In the genomic region with DNA sequence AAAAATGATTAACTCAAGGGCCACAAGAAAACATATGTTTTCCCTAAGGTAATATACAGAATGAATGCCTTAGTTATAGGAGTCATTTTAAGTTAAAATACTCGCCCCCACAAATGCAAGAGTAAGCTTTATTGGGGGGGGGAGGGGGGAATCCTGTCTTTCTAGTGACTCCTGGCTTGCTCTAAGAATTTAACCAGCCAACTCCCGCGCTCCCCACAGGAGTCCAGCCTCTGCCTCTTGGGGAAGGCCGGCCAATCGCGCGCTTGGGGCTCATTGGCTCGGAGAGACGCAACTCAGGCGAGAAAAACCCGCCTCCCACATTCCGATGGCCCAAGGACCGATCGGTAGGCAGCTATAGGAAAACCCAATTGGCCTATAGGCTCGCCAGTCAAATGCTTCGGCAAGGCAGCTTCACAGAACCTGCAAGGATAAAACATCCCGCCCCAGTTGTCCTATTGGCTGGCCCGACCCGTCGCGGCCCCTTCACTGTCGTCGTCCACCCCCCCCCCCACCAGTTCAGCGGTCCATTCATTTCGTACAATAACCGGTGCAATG, we compare ENCODE assay signal across 8 mouse cellular contexts. TPM values are rescaled to one million over a fixed set of nuclear protein-coding genes. Genes with fewer than 3 reads are reported as not detected.
A peak's percentile ranks its signal among the peaks of the same experiment; 100 is the strongest.
DNase-seq lines count a peak whose midpoint lies in the region; ATAC-seq and TF ChIP-seq lines count a peak whose summit lies in the region.

No protein-coding gene starts in this region.

- TF ChIP-seq EP300 in liver, postnatal 0 days (IDR thresholded peaks at IDR 0.05; ENCODE audit: low read depth): no peak

- H3K27ac ChIP-seq in forebrain, embryonic 14.5 days (ENCODE audit: low read depth, low read length): peak overlapping the region; percentile 95
- H3K27ac ChIP-seq in liver, postnatal 0 days (ENCODE audit: low read depth): peak overlapping the region; percentile 86
- peak overlapping the region; percentile 95 for H3K27ac ChIP-seq in neural tube, embryonic 14.5 days (ENCODE audit: low read depth, low read length)
- peak overlapping the region; percentile 99 for H3K27ac ChIP-seq in testis, adult 2 months (ENCODE audit: control insufficient read depth, insufficient read depth, low read depth, low read length)

- H3K9me3 ChIP-seq in G1E (replicated peaks): no peaks in the 10 kb centered on the region
- H3K9me3 ChIP-seq in forebrain, embryonic 14.5 days (replicated peaks; ENCODE audit: control insufficient read depth, low read length): no peaks in the 10 kb centered on the region
- H3K9me3 ChIP-seq in liver, postnatal 0 days (ENCODE audit: low read length): no peaks in the 10 kb centered on the region
- no peaks in the 10 kb centered on the region for H3K9me3 ChIP-seq in neural tube, embryonic 14.5 days (ENCODE audit: control insufficient read depth, low read length)

- no peaks in the 10 kb centered on the region for H3K27me3 ChIP-seq in G1E (ENCODE audit: insufficient read depth, low read length)
- no peaks in the 10 kb centered on the region for H3K27me3 ChIP-seq in forebrain, embryonic 14.5 days (replicated peaks; ENCODE audit: control insufficient read depth, insufficient read depth, low read length)
- H3K27me3 ChIP-seq in liver, postnatal 0 days (ENCODE audit: insufficient read depth, low read length): no peaks in the 10 kb centered on the region
- no peaks in the 10 kb centered on the region for H3K27me3 ChIP-seq in neural tube, embryonic 14.5 days (ENCODE audit: control insufficient read depth, insufficient read depth, low read length)
- H3K27me3 ChIP-seq in testis, adult 2 months (ENCODE audit: control insufficient read depth, insufficient read depth, low read length): no peaks in the 10 kb centered on the region

- peaks cover 27% of the 10 kb centered on the region for H3K4me1 ChIP-seq in G1E (ENCODE audit: insufficient read depth, low read depth, low read length)
- H3K4me1 ChIP-seq in forebrain, embryonic 14.5 days (ENCODE audit: control insufficient read depth, insufficient read depth, low read length): peaks cover 21% of the 10 kb centered on the region
- H3K4me1 ChIP-seq in liver, postnatal 0 days (ENCODE audit: insufficient read depth): peaks cover 10% of the 10 kb centered on the region
- H3K4me1 ChIP-seq in neural tube, embryonic 14.5 days (ENCODE audit: control insufficient read depth, insufficient read depth, low read length): peaks cover 28% of the 10 kb centered on the region
- H3K4me1 ChIP-seq in testis, adult 2 months (ENCODE audit: control insufficient read depth, insufficient read depth, low read length): no peaks in the 10 kb centered on the region

- under 1% methylated on average over 26 of the region's 26 CpGs for WGBS in forebrain, embryonic 14.5 days
- WGBS in liver, postnatal 0 days (ENCODE audit: insufficient replicate concordance): under 1% methylated on average over 24 of the region's 26 CpGs
- under 1% methylated on average over 26 of the region's 26 CpGs for WGBS in neural tube, embryonic 14.5 days

- peak overlapping the region; percentile 76 for H3K4me3 ChIP-seq in G1E (ENCODE audit: low read depth, low read length)
- peak overlapping the region; percentile 59 for H3K4me3 ChIP-seq in forebrain, embryonic 14.5 days (ENCODE audit: low read depth, low read length)
- H3K4me3 ChIP-seq in liver, postnatal 0 days (ENCODE audit: low read depth, low read length): peak overlapping the region; percentile 62
- H3K4me3 ChIP-seq in neural tube, embryonic 14.5 days (ENCODE audit: low read depth, low read length): peak overlapping the region; percentile 67
- peak overlapping the region; percentile 99 for H3K4me3 ChIP-seq in testis, adult 2 months (ENCODE audit: control insufficient read depth, low read depth, low read length)

- peak; percentile 81 for DNase-seq in G1E (ENCODE audit: low spot score)
- peak; percentile 98 for DNase-seq in cerebellum, adult 11-12 months
- DNase-seq in forebrain, embryonic 14.5 days (ENCODE audit: low spot score): peak; percentile 99
- peak; percentile 90 to 93 for DNase-seq in heart, postnatal 14 days
- DNase-seq in layer of hippocampus, adult 11-12 months (ENCODE audit: low spot score): peak; percentile 96
- DNase-seq in liver, postnatal 0 days: peak; percentile 94

- H3K36me3 ChIP-seq in G1E (replicated peaks): peaks cover 61% of the 10 kb centered on the region
- peaks cover 44% of the 10 kb centered on the region for H3K36me3 ChIP-seq in forebrain, embryonic 14.5 days (ENCODE audit: control insufficient read depth, insufficient read depth, low read length)
- peaks cover 38% of the 10 kb centered on the region for H3K36me3 ChIP-seq in liver, postnatal 0 days (replicated peaks; ENCODE audit: insufficient read depth, low read length)
- H3K36me3 ChIP-seq in neural tube, embryonic 14.5 days (ENCODE audit: control insufficient read depth, insufficient read depth, low read length): peaks cover 21% of the 10 kb centered on the region
- H3K36me3 ChIP-seq in testis, adult 2 months (ENCODE audit: control insufficient read depth, insufficient read depth, low read length): peaks cover 2% of the 10 kb centered on the region

- peak overlapping the region; percentile 64 for H3K9ac ChIP-seq in forebrain, embryonic 14.5 days (ENCODE audit: low read length)
- peak overlapping the region; percentile 74 for H3K9ac ChIP-seq in liver, postnatal 0 days (replicated peaks)
- peak overlapping the region; percentile 63 for H3K9ac ChIP-seq in neural tube, embryonic 14.5 days (replicated peaks; ENCODE audit: low read depth, low read length)

- intact Hi-C loops in heart, postnatal 14 days (cut with DNase I): loop anchor here (1.0 to 5.0 kb wide), 2 partner anchors 24 to 42 kb away; no protein-coding TSS in a partner anchor

- peak; percentile 75 for ATAC-seq in G1E (ENCODE audit: extremely low read depth, insufficient number of reproducible peaks, low FRiP score, poor library complexity, severe bottlenecking)
- peak; percentile 87 for ATAC-seq in forebrain, embryonic 14.5 days
- peak; percentile 83 for ATAC-seq in liver, postnatal 0 days
- peak; percentile 85 for ATAC-seq in neural tube, embryonic 14.5 days (ENCODE audit: low read depth)

- TF ChIP-seq CTCF in G1E (IDR thresholded peaks at IDR 0.05; ENCODE audit: low read depth, low read length): no peak
- TF ChIP-seq CTCF in liver, postnatal 0 days (IDR thresholded peaks at IDR 0.05; ENCODE audit: low read depth): no peak
- no peak for TF ChIP-seq CTCF in testis, adult 2 months (IDR thresholded peaks at IDR 0.05; ENCODE audit: control insufficient read depth, insufficient read depth, insufficient replicate concordance, low read depth, low read length)

- H3K4me2 ChIP-seq in forebrain, embryonic 14.5 days (ENCODE audit: low read length): peak overlapping the region; percentile 48
- H3K4me2 ChIP-seq in liver, postnatal 0 days (ENCODE audit: low read depth, low read length): peak overlapping the region; percentile 72
- peak overlapping the region; percentile 53 for H3K4me2 ChIP-seq in neural tube, embryonic 14.5 days (ENCODE audit: low read depth, low read length)

- TF ChIP-seq POLR2A in testis, adult 2 months (IDR thresholded peaks at IDR 0.05; ENCODE audit: control insufficient read depth, low read depth, low read length): no peak

RNA-seq across cellular contexts. Expression of a gene that starts 0.4 kb away (rescaled TPM):
- total RNA-seq in G1E (2014; fragmentation: Nextera tagmentation) (261 and 300 TPM in 2 replicates), G1E (2017) (215 and 278 TPM in 2 replicates)
- 7.0 and 9.5 TPM in 2 replicates for polyA plus RNA-seq in G1E (2012)
- polyA plus RNA-seq in forebrain, embryonic 14.5 days (2014; fragmentation: Nextera tagmentation; extraction: Ambion mirVana): 154 and 164 TPM in 2 replicates
- 10 to 100 TPM; 54.6 to 65.4 TPM for total RNA-seq in heart, postnatal 14 days (2021)
- polyA plus RNA-seq in liver, postnatal 0 days (2015; fragmentation: Nextera tagmentation; extraction: Ambion mirVana): 19.0 and 23.3 TPM in 2 replicates
- 132 and 143 TPM in 2 replicates for polyA plus RNA-seq in neural tube, embryonic 14.5 days (2014; fragmentation: Nextera tagmentation; extraction: Ambion mirVana)
- 11.8 and 15.7 TPM in 2 replicates for polyA plus RNA-seq in testis, adult 2 months (2012; rRNA removed)

RNA-seq across cellular contexts. Expression of a gene that starts 1.0 kb away (rescaled TPM):
- 379 and 391 TPM in 2 replicates for total RNA-seq in G1E (2014; fragmentation: Nextera tagmentation)
- total RNA-seq in G1E (2017): 797 and 984 TPM in 2 replicates
- polyA plus RNA-seq in G1E (2012): 143 and 212 TPM in 2 replicates
- polyA plus RNA-seq in forebrain, embryonic 14.5 days (2014; fragmentation: Nextera tagmentation; extraction: Ambion mirVana): 790 and 857 TPM in 2 replicates
- total RNA-seq in heart, postnatal 14 days (2021): 100 to 1,000 TPM; 174 to 180 TPM
- 126 and 151 TPM in 2 replicates for polyA plus RNA-seq in liver, postnatal 0 days (2015; fragmentation: Nextera tagmentation; extraction: Ambion mirVana)
- 635 and 713 TPM in 2 replicates for polyA plus RNA-seq in neural tube, embryonic 14.5 days (2014; fragmentation: Nextera tagmentation; extraction: Ambion mirVana)
- 43.2 and 53.3 TPM in 2 replicates for polyA plus RNA-seq in testis, adult 2 months (2012; rRNA removed)

RNA-seq across cellular contexts. Expression of a gene that starts 19.0 kb away (rescaled TPM):
- 254 and 313 TPM in 2 replicates for total RNA-seq in G1E (2014; fragmentation: Nextera tagmentation)
- total RNA-seq in G1E (2017): 177 TPM in 2 replicates
- polyA plus RNA-seq in G1E (2012): 151 and 155 TPM in 2 replicates
- polyA plus RNA-seq in forebrain, embryonic 14.5 days (2014; fragmentation: Nextera tagmentation; extraction: Ambion mirVana): 0.42 and 1.1 TPM in 2 replicates
- under 1 TPM; 0.60 to 0.83 TPM for total RNA-seq in heart, postnatal 14 days (2021)
- 85.8 and 89.1 TPM in 2 replicates for polyA plus RNA-seq in liver, postnatal 0 days (2015; fragmentation: Nextera tagmentation; extraction: Ambion mirVana)
- polyA plus RNA-seq in neural tube, embryonic 14.5 days (2014; fragmentation: Nextera tagmentation; extraction: Ambion mirVana): 1.9 and 2.0 TPM in 2 replicates
- polyA plus RNA-seq in testis, adult 2 months (2012; rRNA removed): 8.9 and 10.6 TPM in 2 replicates

RNA-seq across cellular contexts. Expression of a gene that starts 33.3 kb away (rescaled TPM):
- total RNA-seq in G1E (2014; fragmentation: Nextera tagmentation) (494 and 507 TPM in 2 replicates), G1E (2017) (182 and 184 TPM in 2 replicates)
- polyA plus RNA-seq in G1E (2012): 72.4 and 97.2 TPM in 2 replicates
- polyA plus RNA-seq in forebrain, embryonic 14.5 days (2014; fragmentation: Nextera tagmentation; extraction: Ambion mirVana): 261 and 271 TPM in 2 replicates
- 10 to 100 TPM; 58.9 to 63.6 TPM for total RNA-seq in heart, postnatal 14 days (2021)
- 110 and 121 TPM in 2 replicates for polyA plus RNA-seq in liver, postnatal 0 days (2015; fragmentation: Nextera tagmentation; extraction: Ambion mirVana)
- polyA plus RNA-seq in neural tube, embryonic 14.5 days (2014; fragmentation: Nextera tagmentation; extraction: Ambion mirVana): 195 and 216 TPM in 2 replicates
- 51.6 and 56.8 TPM in 2 replicates for polyA plus RNA-seq in testis, adult 2 months (2012; rRNA removed)

Comparison
In these comparisons a context has a peak if more than half of its experiments do, and no peak if none do; other contexts are left out.
1. Peak in every context shown above with its lines: DNase-seq, ATAC-seq, H3K4me3 ChIP-seq and H3K27ac ChIP-seq.